Mouse (Mus musculus) cortical plate, adult 2 months (tissue): ENCODE data around the gene Tcap. TPM values are rescaled to one million over a fixed set of nuclear protein-coding genes. Genes with fewer than 3 reads are reported as not detected.
A peak's percentile ranks its signal among the peaks of the same experiment; 100 is the strongest.

Experiments used
- H3K27ac ChIP-seq: fragments of 200-500 bp; 2 replicates; pipeline ENCODE4 v1.5.1; 2012; ENCODE audit warnings: low read length, control low read depth, inconsistent platforms; ENCODE audit not compliant: insufficient read depth
- H3K4me1 ChIP-seq: fragments of 200-500 bp; 2 replicates; pipeline ENCODE4 v1.6.1; 2011; ENCODE audit warnings: low read length; ENCODE audit not compliant: control insufficient read depth, insufficient read depth
- H3K4me3 ChIP-seq: fragments of 200-500 bp; 2 replicates; pipeline ENCODE4 v1.5.1; 2011; ENCODE audit warnings: mild to moderate bottlenecking, low read length, control low read depth; ENCODE audit not compliant: insufficient read depth
- CTCF ChIP-seq: fragments of 200-500 bp; IDR thresholded peaks from 2 replicates; pipeline ENCODE4 v1.5.1; 2011; ENCODE audit warnings: mild to moderate bottlenecking, control low read depth, low read length; ENCODE audit not compliant: insufficient read depth; ENCODE audit errors: extremely low read depth
- POLR2A ChIP-seq: fragments of 200-500 bp; IDR thresholded peaks from 2 replicates; pipeline ENCODE4 v1.6.1; 2011; ENCODE audit warnings: mild to moderate bottlenecking, low read length, control low read depth; ENCODE audit not compliant: insufficient read depth; ENCODE audit errors: extremely low read depth
- polyA plus RNA-seq: library from polyadenylated mRNA; depleted of rRNA; stranded (reverse); fragments of >200 nt; gene quantifications from 2 replicates; pipeline ENCODE4 v1.2.3, GENCODE M21; 2012

Gene Tcap
- polyA plus RNA-seq, 1 experiment, result 17.7 TPM

- H3K4me3 ChIP-seq, result no peak overlapping the region
- peak overlapping the region; percentile 72; the same call in 1 of the 2 replicates for H3K27ac ChIP-seq
- peaks cover 4% of the 10 kb centered on the region for H3K4me1 ChIP-seq
- TF ChIP-seq POLR2A, result no peak
- no peak for TF ChIP-seq CTCF
Measured at GRCm38 (mm10) chr11:98354445-98354844, 29.2 kb upstream of the Tcap start.

- TF ChIP-seq POLR2A, result no peak
- peak; percentile 71 for TF ChIP-seq CTCF
- Histone ChIP-seq H3K27ac (no peak overlapping the region), H3K4me1 (peaks cover 5% of the 10 kb centered on the region; the same call in 1 of the 2 replicates), H3K4me3 (no peak overlapping the region)
Measured at GRCm38 (mm10) chr11:98355732-98356299, 27.8 kb upstream of the Tcap start.

GRCm38 (mm10) chr11:98356625-98357394 is 26.8 kb upstream of the Tcap start:
- Histone ChIP-seq H3K27ac (no peak overlapping the region), H3K4me1 (peaks cover 5% of the 10 kb centered on the region; the same call in 1 of the 2 replicates)

GRCm38 (mm10) chr11:98357396-98358160 is 26.0 kb upstream of the Tcap start:
- TF ChIP-seq CTCF, result no peak
- TF ChIP-seq POLR2A, result no peak

More at GRCm38 (mm10) chr11:98356625-98357394, 26.8 kb upstream of the Tcap start:
- no peak for TF ChIP-seq POLR2A
- no peak for TF ChIP-seq CTCF
- H3K4me3 ChIP-seq, result no peak overlapping the region

GRCm38 (mm10) chr11:98358161-98359083 is 25.2 kb upstream of the Tcap start, which contains the start of gene Stard3:
TSS of gene Stard3 (plus strand) at chr11:98358368.
- Histone ChIP-seq H3K4me1 (peaks cover 5% of the 10 kb centered on the region; the same call in 1 of the 2 replicates), H3K4me3 (peak within 1 kb of the TSS; percentile 78), H3K27ac (peak within 1 kb of the TSS; percentile 93)
- TF ChIP-seq CTCF (no peak), POLR2A (peak; percentile 69)

More at GRCm38 (mm10) chr11:98357396-98358160, 26.0 kb upstream of the Tcap start:
- peaks cover 5% of the 10 kb centered on the region; the same call in 1 of the 2 replicates for H3K4me1 ChIP-seq
- peak overlapping the region; percentile 78 for H3K4me3 ChIP-seq
- peak overlapping the region; percentile 1; the same call in 1 of the 2 replicates for H3K27ac ChIP-seq

- Histone ChIP-seq H3K27ac (peak overlapping the region; percentile 81), H3K4me1 (peaks cover 5% of the 10 kb centered on the region; the same call in 1 of the 2 replicates), H3K4me3 (no peak overlapping the region)
- TF ChIP-seq CTCF, result no peak
- TF ChIP-seq POLR2A, result no peak
Measured at GRCm38 (mm10) chr11:98360866-98361521, 22.6 kb upstream of the Tcap start.

GRCm38 (mm10) chr11:98363817-98364216 is 19.8 kb upstream of the Tcap start:
- peaks cover 11% of the 10 kb centered on the region for H3K4me1 ChIP-seq
- no peak overlapping the region for H3K4me3 ChIP-seq
- TF ChIP-seq POLR2A, result no peak
- no peak for TF ChIP-seq CTCF
- H3K27ac ChIP-seq, result no peak overlapping the region

GRCm38 (mm10) chr11:98364410-98364809 is 19.2 kb upstream of the Tcap start:
- Histone ChIP-seq H3K27ac (no peak overlapping the region), H3K4me3 (no peak overlapping the region), H3K4me1 (peaks cover 9% of the 10 kb centered on the region)
- no peak for TF ChIP-seq CTCF
- TF ChIP-seq POLR2A, result no peak
